Mouse (Mus musculus): ENCODE results near the gene Slc37a1. TPM values are rescaled to one million over a fixed set of nuclear protein-coding genes. Genes with fewer than 3 reads are reported as not detected.

Gene Slc37a1
- total and polyA plus RNA-seq, 3 experiments, result 14.2 to 15.0 TPM; not detected in 1

DNA sequence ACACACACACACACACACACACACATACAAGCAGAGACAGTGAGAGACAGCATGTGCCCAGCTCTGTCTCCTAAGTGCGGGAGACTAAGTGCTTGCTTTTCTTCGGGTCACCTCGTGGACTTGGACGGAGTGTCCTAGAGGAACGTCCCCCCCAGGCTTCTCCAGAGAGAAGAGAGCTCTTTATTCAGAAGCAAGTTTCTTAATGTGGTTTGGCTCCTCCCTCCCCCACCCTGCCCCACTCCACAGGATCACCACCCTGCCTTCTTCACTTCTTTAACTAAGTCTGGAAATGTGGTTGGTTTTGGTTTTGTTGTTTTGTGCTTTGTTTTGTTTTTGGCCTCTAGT lies 19.2 kb downstream of the Slc37a1 start:
- Histone ChIP-seq H3K27me3 (ENCODE audit: control insufficient read depth in 1 of 2, insufficient read depth in 2 of 2, low read length in 2 of 2) (no peaks in the 10 kb centered on the region), H3K4me1 (ENCODE audit: control insufficient read depth in 1 of 2, insufficient read depth in 2 of 2, low read length in 2 of 2) (peaks cover 7 to 20% of the 10 kb centered on the region in 2 experiments), H3K79me2 (ENCODE audit: control insufficient read depth, insufficient read depth, low read length, poor library complexity) (no peaks in the 10 kb centered on the region), H3K4me3 (ENCODE audit: control insufficient read depth in 1 of 2, insufficient read depth in 1 of 2, low read depth in 2 of 2, low read length in 2 of 2) (no peak overlapping the region), H3K9ac (ENCODE audit: control insufficient read depth, low read depth, low read length, poor library complexity, severe bottlenecking) (no peak overlapping the region), H3K36me3 (ENCODE audit: control insufficient read depth in 1 of 2, insufficient read depth in 2 of 2, low read length in 2 of 2) (peaks cover 0 to 24% of the 10 kb centered on the region in 2 experiments; a peak in 3 of 4 replicates), H3K9me3 (replicated peaks; ENCODE audit: insufficient read depth, low read length) (no peaks in the 10 kb centered on the region), H3K27ac (ENCODE audit: control insufficient read depth, low read depth, low read length) (peak overlapping the region; percentile 81)
- TF ChIP-seq MEF2A (IDR thresholded peaks at IDR 0.05; ENCODE audit: extremely low read depth, insufficient replicate concordance, low read depth, low read length, poor library complexity, severe bottlenecking), result no peak
- no peak for TF ChIP-seq JUND (IDR thresholded peaks at IDR 0.05; ENCODE audit: low read depth, low read length)
- TF ChIP-seq USF1 (IDR thresholded peaks at IDR 0.05; ENCODE audit: low read depth, low read length), result no peak
- TF ChIP-seq TAL1 (IDR thresholded peaks at IDR 0.05; ENCODE audit: low read length), result no peak
- DNase-seq (ENCODE audit: low read depth, low spot score), result peak; percentile 36

GRCm38 (mm10) chr17:31307756-31308155 lies 21.2 kb downstream of the Slc37a1 start:
- Histone ChIP-seq H3K4me1 (ENCODE audit: control insufficient read depth in 1 of 2, insufficient read depth in 2 of 2, low read length in 2 of 2) (peaks cover 7 to 20% of the 10 kb centered on the region in 2 experiments), H3K36me3 (ENCODE audit: control insufficient read depth in 1 of 2, insufficient read depth in 2 of 2, low read length in 2 of 2) (peaks cover 0 to 24% of the 10 kb centered on the region in 2 experiments; a peak in 3 of 4 replicates), H3K79me2 (ENCODE audit: control insufficient read depth, insufficient read depth, low read length, poor library complexity) (no peaks in the 10 kb centered on the region), H3K27ac (ENCODE audit: control insufficient read depth, low read depth, low read length) (no peak overlapping the region), H3K9ac (ENCODE audit: control insufficient read depth, low read depth, low read length, poor library complexity, severe bottlenecking) (no peak overlapping the region), H3K9me3 (replicated peaks; ENCODE audit: insufficient read depth, low read length) (no peaks in the 10 kb centered on the region), H3K4me3 (ENCODE audit: control insufficient read depth in 1 of 2, insufficient read depth in 1 of 2, low read depth in 2 of 2, low read length in 2 of 2) (no peak overlapping the region), H3K27me3 (ENCODE audit: control insufficient read depth in 1 of 2, insufficient read depth in 2 of 2, low read length in 2 of 2) (no peaks in the 10 kb centered on the region)
- TF ChIP-seq MYC (IDR thresholded peaks at IDR 0.05; ENCODE audit: low read depth, low read length) (no peak), CHD1 (IDR thresholded peaks at IDR 0.05; ENCODE audit: low read depth, low read length) (no peak)
- no peak for DNase-seq (ENCODE audit: low read depth, low spot score)

DNA sequence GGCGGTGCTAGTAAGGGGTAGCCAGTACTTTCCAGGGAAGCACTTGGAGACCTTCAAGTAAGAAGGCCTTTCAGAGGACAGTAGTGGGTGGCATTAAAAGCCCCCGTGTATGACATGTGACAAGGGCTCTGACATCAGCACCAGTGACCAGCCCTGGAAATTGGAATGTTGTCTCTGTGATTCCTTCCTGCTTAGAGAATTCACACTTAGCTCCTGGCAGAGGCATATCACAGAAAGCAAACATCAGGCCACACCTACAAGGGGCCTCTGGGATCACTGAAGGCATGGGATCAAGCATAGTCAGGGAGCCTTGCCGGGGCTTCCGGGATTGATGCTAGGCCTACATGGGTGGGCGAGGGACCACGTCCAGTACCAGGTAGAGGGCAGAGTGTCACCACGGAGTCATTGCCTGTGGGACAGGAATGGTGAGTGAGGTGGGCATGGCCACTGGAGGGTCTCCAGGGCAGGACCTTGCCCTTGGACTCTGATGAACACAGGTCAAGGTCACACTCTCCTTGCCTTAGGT lies 21.8 kb downstream of the Slc37a1 start:
- TF ChIP-seq SMC3 (IDR thresholded peaks at IDR 0.05; ENCODE audit: low read depth, low read length) (no peak), RAD21 (IDR thresholded peaks at IDR 0.05; ENCODE audit: low read depth, low read length) (no peak), POLR2A (IDR thresholded peaks at IDR 0.05; ENCODE audit: control insufficient read depth in 1 of 2, insufficient read depth in 1 of 2, low read depth in 1 of 2, low read length in 2 of 2, poor library complexity in 1 of 2) (no peak), POLR2AphosphoS5 (IDR thresholded peaks at IDR 0.05; ENCODE audit: borderline replicate concordance, low read depth, low read length) (no peak), GABPA (IDR thresholded peaks at IDR 0.05; ENCODE audit: low read depth, low read length) (no peak), E2F4 (IDR thresholded peaks at IDR 0.05; ENCODE audit: borderline replicate concordance, low read depth, low read length) (no peak), MYC (IDR thresholded peaks at IDR 0.05; ENCODE audit: low read depth, low read length) (no peak), MAX (IDR thresholded peaks at IDR 0.05; ENCODE audit: low read length) (no peak), POLR2AphosphoS2 (IDR thresholded peaks at IDR 0.05; ENCODE audit: low read length) (no peak), ETS1 (IDR thresholded peaks at IDR 0.05; ENCODE audit: low read depth, low read length) (no peak), CHD1 (IDR thresholded peaks at IDR 0.05; ENCODE audit: low read depth, low read length) (no peak), RCOR1 (IDR thresholded peaks at IDR 0.05; ENCODE audit: low read depth, low read length) (no peak), KAT2A (conservative IDR thresholded peaks at IDR 0.05; ENCODE audit: low read depth, low read length) (no peak), USF1 (IDR thresholded peaks at IDR 0.05; ENCODE audit: low read depth, low read length) (no peak), CTCF (IDR thresholded peaks at IDR 0.05 in 2 of 3, conservative IDR thresholded peaks at IDR 0.05 in 1 of 3; ENCODE audit: control insufficient read depth in 1 of 3, insufficient read depth in 1 of 3, low read depth in 2 of 3, low read length in 3 of 3, poor library complexity in 1 of 3, severe bottlenecking in 1 of 3) (no peak)
- no peak overlapping the region for H3K9ac ChIP-seq (ENCODE audit: control insufficient read depth, low read depth, low read length, poor library complexity, severe bottlenecking)
- DNase-seq (ENCODE audit: low read depth, low spot score), result no peak
- peaks cover 0 to 24% of the 10 kb centered on the region in 2 experiments; a peak in 3 of 4 replicates for H3K36me3 ChIP-seq (ENCODE audit: control insufficient read depth in 1 of 2, insufficient read depth in 2 of 2, low read length in 2 of 2)
- H3K4me3 ChIP-seq (ENCODE audit: control insufficient read depth in 1 of 2, insufficient read depth in 1 of 2, low read depth in 2 of 2, low read length in 2 of 2), result no peak overlapping the region
- peaks cover 7 to 20% of the 10 kb centered on the region in 2 experiments for H3K4me1 ChIP-seq (ENCODE audit: control insufficient read depth in 1 of 2, insufficient read depth in 2 of 2, low read length in 2 of 2)
- no peak overlapping the region for H3K27ac ChIP-seq (ENCODE audit: control insufficient read depth, low read depth, low read length)
- H3K27me3 ChIP-seq (ENCODE audit: control insufficient read depth in 1 of 2, insufficient read depth in 2 of 2, low read length in 2 of 2), result no peaks in the 10 kb centered on the region
- no peaks in the 10 kb centered on the region for H3K9me3 ChIP-seq (replicated peaks; ENCODE audit: insufficient read depth, low read length)
- H3K79me2 ChIP-seq (ENCODE audit: control insufficient read depth, insufficient read depth, low read length, poor library complexity), result no peaks in the 10 kb centered on the region

Data from MEL (cell line).